Mouse (Mus musculus) spleen, adult 2 months (tissue): ENCODE measurements around the gene Ano5. TPM values are rescaled to one million over a fixed set of nuclear protein-coding genes. Genes with fewer than 3 reads are reported as not detected.

Experiments used
- DNase-seq, 2 experiments: peaks; one replicate each; pipeline versions ENCODE4 v3.0.0 to v3.0.0-alpha.2; 2012 to 2021; ENCODE audit warnings: low spot score in 2 of 2, low read depth in 1 of 2
- H3K27ac ChIP-seq: fragments of 200-500 bp; 2 replicates; pipeline ENCODE4 v1.5.1; 2012; ENCODE audit warnings: low read length, inconsistent platforms; ENCODE audit not compliant: insufficient read depth
- H3K27me3 ChIP-seq: fragments of 200-500 bp; 2 replicates; pipeline ENCODE4 v1.6.1; 2012; ENCODE audit warnings: mild to moderate bottlenecking, moderate library complexity, low read length, inconsistent platforms; ENCODE audit not compliant: control insufficient read depth, insufficient read depth
- H3K36me3 ChIP-seq: fragments of 200-500 bp; 2 replicates; pipeline ENCODE4 v1.6.1; 2012; ENCODE audit warnings: mild to moderate bottlenecking, low read length, inconsistent platforms; ENCODE audit not compliant: control insufficient read depth, insufficient read depth
- H3K4me1 ChIP-seq: fragments of 200-500 bp; 2 replicates; pipeline ENCODE4 v1.6.1; 2011; ENCODE audit warnings: inconsistent platforms; ENCODE audit not compliant: control insufficient read depth, insufficient read depth, insufficient read length
- H3K4me3 ChIP-seq: fragments of 200-500 bp; 2 replicates; pipeline ENCODE4 v1.5.1; 2011; ENCODE audit warnings: mild to moderate bottlenecking, inconsistent platforms; ENCODE audit not compliant: insufficient read depth, insufficient read length; ENCODE audit errors: extremely low read depth
- CTCF ChIP-seq: fragments of 200-500 bp; IDR thresholded peaks from 2 replicates; pipeline ENCODE4 v1.5.1; 2011; ENCODE audit warnings: mild to moderate bottlenecking, inconsistent platforms; ENCODE audit not compliant: insufficient read depth, insufficient read length, insufficient replicate concordance; ENCODE audit errors: extremely low read depth
- POLR2A ChIP-seq: fragments of 200-500 bp; IDR thresholded peaks from 2 replicates; pipeline ENCODE4 v1.6.1; 2011; ENCODE audit warnings: low read depth, low read length, inconsistent platforms
- WGBS: fragments of 180-500 bp; shearing (Covaris S2); methylation state at CpG from one replicate; pipeline ENCODE4 v1.1.7; 2018; 5-methylcytosine and 5-hydroxymethylcytosine counted together
- polyA plus RNA-seq: library from polyadenylated mRNA; depleted of rRNA; stranded (reverse); fragments of >200 nt; gene quantifications from 2 replicates; pipeline ENCODE4 v1.2.3, GENCODE M21; 2012

Ano5 gene
- polyA plus RNA-seq, 1 experiment: 0.13 TPM

DNA sequence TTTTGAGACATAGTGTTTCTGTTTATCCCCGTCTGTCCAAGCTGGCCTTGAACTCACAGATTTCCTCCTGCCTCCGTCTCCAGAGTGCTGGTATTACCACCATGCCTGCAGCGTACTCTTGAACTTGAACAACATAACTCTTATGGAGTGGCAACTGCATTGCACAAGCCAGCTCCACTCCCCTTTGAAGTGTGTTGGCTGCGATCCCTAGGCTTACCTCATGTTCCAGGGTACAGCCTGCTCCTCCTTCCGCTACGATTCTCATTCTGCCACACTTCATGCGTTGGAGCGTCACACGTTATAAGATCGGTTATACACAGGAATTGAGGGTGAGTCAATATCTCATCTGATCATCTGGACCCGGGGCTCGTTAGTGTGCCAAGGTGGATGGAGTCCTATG is 92.9 kb downstream of the Ano5 start:
- DNase-seq: no peak
- Histone ChIP-seq H3K36me3 (no peaks in the 10 kb centered on the region), H3K27me3 (no peaks in the 10 kb centered on the region), H3K4me3 (no peak overlapping the region), H3K4me1 (no peaks in the 10 kb centered on the region), H3K27ac (no peak overlapping the region)
- WGBS: 88% methylated on average over 12 of the region's 12 CpGs
- TF ChIP-seq POLR2A: no peak
- no peak for TF ChIP-seq CTCF

DNA sequence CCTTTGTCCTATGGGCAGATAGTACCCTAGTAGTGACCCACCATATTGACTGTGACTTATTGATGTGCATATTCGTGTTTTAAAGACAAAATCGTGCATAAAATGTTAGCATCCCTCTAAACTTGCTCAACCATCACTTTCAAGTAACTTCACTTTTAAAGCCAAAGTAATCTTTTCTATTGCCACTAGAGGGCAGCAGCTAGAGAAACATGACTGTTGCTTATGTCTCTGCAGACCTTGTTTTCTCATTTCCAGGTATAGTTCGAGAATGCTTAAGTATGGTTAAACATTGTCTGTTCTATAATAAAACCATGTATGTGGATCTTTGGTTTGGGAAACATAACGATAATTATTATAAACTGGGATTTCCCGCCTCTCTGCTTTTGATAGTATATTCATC is 103.6 kb downstream of the Ano5 start:
- 33% methylated on average over 5 of the region's 5 CpGs for WGBS
- H3K36me3 ChIP-seq: no peaks in the 10 kb centered on the region
- DNase-seq: no peak
- no peaks in the 10 kb centered on the region for H3K4me1 ChIP-seq
- TF ChIP-seq POLR2A: no peak
- no peak for TF ChIP-seq CTCF
- H3K4me3 ChIP-seq: no peak overlapping the region
- no peak overlapping the region for H3K27ac ChIP-seq
- H3K27me3 ChIP-seq: no peaks in the 10 kb centered on the region

DNA sequence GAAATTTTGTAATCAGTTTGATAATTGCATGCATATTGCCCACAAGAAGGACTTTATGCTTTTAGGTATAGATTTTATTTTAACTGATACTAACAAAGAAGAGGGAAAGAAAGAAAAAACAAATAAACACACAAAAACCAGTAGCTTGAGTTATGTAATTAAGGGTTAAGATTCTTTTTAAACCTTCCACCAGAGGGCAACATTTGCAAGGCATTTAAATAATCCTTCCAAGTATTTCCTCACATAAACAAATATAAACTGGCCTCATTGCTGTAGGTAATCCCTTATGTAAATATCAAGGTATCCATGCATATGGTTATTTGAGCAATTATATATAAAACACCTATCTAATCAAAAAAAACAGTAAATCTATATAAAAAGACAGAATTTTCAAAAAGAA is 107.1 kb downstream of the Ano5 start:
- H3K36me3 ChIP-seq: no peaks in the 10 kb centered on the region
- H3K4me1 ChIP-seq: no peaks in the 10 kb centered on the region
- H3K4me3 ChIP-seq: no peak overlapping the region
- no peak overlapping the region for H3K27ac ChIP-seq
- DNase-seq: no peak
- H3K27me3 ChIP-seq: no peaks in the 10 kb centered on the region
- TF ChIP-seq POLR2A (no peak), CTCF (no peak)

DNA sequence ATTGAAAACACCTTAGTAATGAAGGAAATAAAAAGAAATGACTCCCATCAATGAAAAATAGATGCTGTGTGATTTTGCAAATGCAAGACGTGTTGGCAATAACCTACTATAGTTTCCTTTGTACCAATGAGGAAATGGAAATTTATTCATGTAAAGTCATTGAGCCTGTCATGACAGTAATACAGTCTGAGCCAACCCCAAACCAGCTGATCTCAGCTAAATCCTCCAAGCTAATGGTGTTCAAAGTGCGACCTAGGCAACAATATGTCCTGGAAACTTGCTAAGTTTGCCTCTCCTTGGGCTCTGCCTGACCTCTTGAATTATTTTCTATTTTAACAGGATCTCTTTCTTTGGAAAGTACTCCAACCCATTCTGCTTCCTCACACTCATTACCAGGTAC is 107.6 kb downstream of the Ano5 start:
- DNase-seq: no peak
- no peak overlapping the region for H3K4me3 ChIP-seq
- no peaks in the 10 kb centered on the region for H3K27me3 ChIP-seq
- no peaks in the 10 kb centered on the region for H3K36me3 ChIP-seq
- WGBS: 30% methylated on average over 2 of the region's 2 CpGs
- no peak overlapping the region for H3K27ac ChIP-seq
- no peaks in the 10 kb centered on the region for H3K4me1 ChIP-seq
- TF ChIP-seq POLR2A (no peak), CTCF (no peak)

DNA sequence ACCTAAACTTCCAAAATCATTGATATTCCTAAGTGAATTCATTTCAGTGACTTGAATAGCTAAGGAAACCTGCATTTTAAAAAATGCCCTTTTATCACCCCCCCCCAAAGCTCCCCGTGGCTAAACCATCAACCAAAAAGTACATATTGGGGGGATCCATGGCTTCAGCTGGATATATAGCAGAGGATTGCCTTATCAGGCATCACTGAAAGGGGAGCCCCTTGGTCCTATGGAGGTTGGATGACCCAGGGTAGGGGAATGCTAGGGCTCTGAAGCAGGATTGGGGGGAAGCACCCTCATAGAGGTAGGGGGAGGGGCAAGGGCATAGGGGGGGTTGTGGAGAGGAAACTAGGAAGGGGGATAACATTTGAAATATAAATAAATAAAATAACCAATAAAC is 109.1 kb downstream of the Ano5 start:
- no peak overlapping the region for H3K27ac ChIP-seq
- H3K4me1 ChIP-seq: no peaks in the 10 kb centered on the region
- WGBS: 41% methylated on average over 1 of the region's 1 CpGs
- no peak for TF ChIP-seq POLR2A
- TF ChIP-seq CTCF: no peak
- no peaks in the 10 kb centered on the region for H3K36me3 ChIP-seq
- no peak overlapping the region for H3K4me3 ChIP-seq
- no peak for DNase-seq
- H3K27me3 ChIP-seq: no peaks in the 10 kb centered on the region

DNA sequence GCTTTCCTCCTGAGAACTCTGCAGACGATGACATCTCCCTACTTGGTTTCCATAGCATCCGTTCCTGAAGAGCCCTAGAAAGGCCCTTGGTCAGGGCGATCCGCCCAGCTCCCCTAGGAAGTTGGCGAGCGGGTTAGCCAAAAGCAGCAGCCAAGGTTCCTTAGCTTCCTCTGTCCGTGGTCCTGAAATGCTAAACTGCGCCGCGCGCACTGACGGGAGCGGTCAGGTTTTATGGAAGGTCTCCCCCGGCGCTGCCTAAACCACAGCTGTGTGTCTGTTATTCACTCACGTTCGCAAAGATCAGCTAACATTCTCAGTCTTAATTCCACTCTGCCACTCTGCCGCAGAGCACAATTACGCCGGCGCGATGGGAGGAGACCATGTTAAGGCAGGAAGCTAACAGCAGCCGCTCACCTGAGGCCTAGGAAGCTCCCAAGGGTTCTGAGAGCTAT is 110.9 kb downstream of the Ano5 start, which contains the start of gene Slc17a6:
TSS of gene Slc17a6 (plus strand) at position 313 of the 452 bp plus-strand sequence.
- no peaks in the 10 kb centered on the region for H3K36me3 ChIP-seq
- TF ChIP-seq POLR2A: no peak
- TF ChIP-seq CTCF: no peak
- no peak for DNase-seq
- no peak within 1 kb of the TSS for H3K4me3 ChIP-seq
- H3K27ac ChIP-seq: no peak within 1 kb of the TSS
- H3K4me1 ChIP-seq: no peaks in the 10 kb centered on the region
- 6% methylated on average over 23 of the region's 23 CpGs for WGBS
- H3K27me3 ChIP-seq: no peaks in the 10 kb centered on the region

DNA sequence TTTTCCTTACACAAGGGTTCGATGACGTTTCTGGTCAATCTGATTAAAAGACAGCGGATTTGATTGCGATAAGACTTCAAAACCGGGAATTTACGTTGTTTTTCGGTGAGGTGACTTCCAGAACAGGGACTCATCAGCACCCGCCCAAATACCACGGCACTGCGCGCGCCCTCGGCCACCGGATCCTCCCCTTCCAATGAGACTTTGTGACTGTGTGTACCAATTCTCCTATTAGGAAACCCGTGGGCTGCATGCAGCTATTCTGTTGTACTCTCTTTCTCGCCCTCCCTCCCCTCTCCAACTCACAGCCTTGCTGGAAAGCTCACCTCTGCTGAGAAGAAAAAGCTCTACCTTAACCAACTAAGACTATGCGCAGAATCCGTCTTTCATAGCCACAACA is 111.4 kb downstream of the Ano5 start:
- no peak for TF ChIP-seq CTCF
- TF ChIP-seq POLR2A: no peak
- H3K36me3 ChIP-seq: no peaks in the 10 kb centered on the region
- H3K4me3 ChIP-seq: no peak overlapping the region
- H3K27ac ChIP-seq: no peak overlapping the region
- no peak for DNase-seq
- H3K27me3 ChIP-seq: peaks cover 3% of the 10 kb centered on the region
- H3K4me1 ChIP-seq: no peaks in the 10 kb centered on the region
- WGBS: 8% methylated on average over 18 of the region's 18 CpGs

DNA sequence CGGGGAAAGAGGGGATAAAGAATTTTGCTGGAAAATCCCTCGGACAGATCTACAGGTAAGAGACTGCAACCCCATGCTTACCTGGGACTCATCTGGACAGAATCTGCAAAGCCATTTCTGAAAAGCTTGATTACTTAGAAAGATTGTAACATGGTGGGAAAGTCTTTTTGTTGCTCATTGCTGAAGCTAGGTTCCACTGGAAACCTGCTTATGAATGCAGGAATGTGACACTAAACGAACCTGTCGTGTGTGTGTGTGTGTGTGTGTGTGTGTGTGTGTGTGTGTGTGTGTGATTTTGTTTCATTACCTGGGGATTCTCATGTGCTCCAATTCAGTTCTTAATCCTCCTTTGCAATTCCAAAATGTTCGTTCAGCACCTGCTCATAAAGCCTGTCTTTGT is 111.8 kb downstream of the Ano5 start:
- no peaks in the 10 kb centered on the region for H3K36me3 ChIP-seq
- peaks cover 3% of the 10 kb centered on the region for H3K27me3 ChIP-seq
- H3K4me3 ChIP-seq: no peak overlapping the region
- H3K27ac ChIP-seq: no peak overlapping the region
- no peak for TF ChIP-seq CTCF
- no peak for TF ChIP-seq POLR2A
- 7% methylated on average over 5 of the region's 5 CpGs for WGBS
- no peaks in the 10 kb centered on the region for H3K4me1 ChIP-seq
- no peak for DNase-seq
